Mouse (Mus musculus): ENCODE measurements at regions not wholly inside any gene's neighbourhood (a gene's known extent, or its start where the extent isn't known, plus 50 kb on each side); places are given as distances from the start of the nearest gene placed in this dataset.
A peak's percentile ranks its signal among the peaks of the same experiment; 100 is the strongest.

- TF ChIP-seq POLR2A (IDR thresholded peaks at IDR 0.05; ENCODE audit: borderline replicate concordance, extremely low read depth, insufficient read depth, insufficient read length, poor library complexity, severe bottlenecking) (no peak), CTCF (IDR thresholded peaks at IDR 0.05; ENCODE audit: borderline replicate concordance, extremely low read depth, insufficient read depth, insufficient read length) (no peak)
- no peak for DNase-seq (ENCODE audit: low read depth)
Measured at GRCm38 (mm10) chr10:106058050-106058449, 216.9 kb upstream of the Mettl25 start.

- TF ChIP-seq CTCF (IDR thresholded peaks at IDR 0.05; ENCODE audit: borderline replicate concordance, extremely low read depth, insufficient read depth, insufficient read length) (no peak), POLR2A (IDR thresholded peaks at IDR 0.05; ENCODE audit: borderline replicate concordance, extremely low read depth, insufficient read depth, insufficient read length, poor library complexity, severe bottlenecking) (no peak)
- DNase-seq (ENCODE audit: low read depth): no peak
Measured at GRCm38 (mm10) chr10:106038497-106038896, 197.3 kb upstream of the Mettl25 start.

GRCm38 (mm10) chr10:106038033-106038432 lies 196.9 kb upstream of the Mettl25 start:
- TF ChIP-seq CTCF (IDR thresholded peaks at IDR 0.05; ENCODE audit: borderline replicate concordance, extremely low read depth, insufficient read depth, insufficient read length) (no peak), POLR2A (IDR thresholded peaks at IDR 0.05; ENCODE audit: borderline replicate concordance, extremely low read depth, insufficient read depth, insufficient read length, poor library complexity, severe bottlenecking) (no peak)
- DNase-seq (ENCODE audit: low read depth): no peak

GRCm38 (mm10) chr10:106033416-106033815 lies 192.2 kb upstream of the Mettl25 start:
- DNase-seq (ENCODE audit: low read depth): no peak
- no peak for TF ChIP-seq POLR2A (IDR thresholded peaks at IDR 0.05; ENCODE audit: borderline replicate concordance, extremely low read depth, insufficient read depth, insufficient read length, poor library complexity, severe bottlenecking)
- TF ChIP-seq CTCF (IDR thresholded peaks at IDR 0.05; ENCODE audit: borderline replicate concordance, extremely low read depth, insufficient read depth, insufficient read length): no peak

GRCm38 (mm10) chr10:106024648-106025047 lies 183.5 kb upstream of the Mettl25 start:
- TF ChIP-seq POLR2A (IDR thresholded peaks at IDR 0.05; ENCODE audit: borderline replicate concordance, extremely low read depth, insufficient read depth, insufficient read length, poor library complexity, severe bottlenecking) (no peak), CTCF (IDR thresholded peaks at IDR 0.05; ENCODE audit: borderline replicate concordance, extremely low read depth, insufficient read depth, insufficient read length) (no peak)
- peak; percentile 26 for DNase-seq (ENCODE audit: low read depth)

- DNase-seq (ENCODE audit: low read depth): peak; percentile 28
- no peak for TF ChIP-seq CTCF (IDR thresholded peaks at IDR 0.05; ENCODE audit: borderline replicate concordance, extremely low read depth, insufficient read depth, insufficient read length)
- no peak for TF ChIP-seq POLR2A (IDR thresholded peaks at IDR 0.05; ENCODE audit: borderline replicate concordance, extremely low read depth, insufficient read depth, insufficient read length, poor library complexity, severe bottlenecking)
Measured at GRCm38 (mm10) chr10:106023639-106024215, 182.5 kb upstream of the Mettl25 start.

GRCm38 (mm10) chr10:106015965-106016364 lies 174.8 kb upstream of the Mettl25 start:
- DNase-seq (ENCODE audit: low read depth): no peak
- TF ChIP-seq POLR2A (IDR thresholded peaks at IDR 0.05; ENCODE audit: borderline replicate concordance, extremely low read depth, insufficient read depth, insufficient read length, poor library complexity, severe bottlenecking) (no peak), CTCF (IDR thresholded peaks at IDR 0.05; ENCODE audit: borderline replicate concordance, extremely low read depth, insufficient read depth, insufficient read length) (no peak)

GRCm38 (mm10) chr10:106015436-106015835 lies 174.3 kb upstream of the Mettl25 start:
- no peak for TF ChIP-seq CTCF (IDR thresholded peaks at IDR 0.05; ENCODE audit: borderline replicate concordance, extremely low read depth, insufficient read depth, insufficient read length)
- TF ChIP-seq POLR2A (IDR thresholded peaks at IDR 0.05; ENCODE audit: borderline replicate concordance, extremely low read depth, insufficient read depth, insufficient read length, poor library complexity, severe bottlenecking): no peak
- no peak for DNase-seq (ENCODE audit: low read depth)

- TF ChIP-seq CTCF (IDR thresholded peaks at IDR 0.05; ENCODE audit: borderline replicate concordance, extremely low read depth, insufficient read depth, insufficient read length): no peak
- TF ChIP-seq POLR2A (IDR thresholded peaks at IDR 0.05; ENCODE audit: borderline replicate concordance, extremely low read depth, insufficient read depth, insufficient read length, poor library complexity, severe bottlenecking): no peak
- peak; percentile 59 for DNase-seq (ENCODE audit: low read depth)
Measured at GRCm38 (mm10) chr10:106010131-106010530, 169.0 kb upstream of the Mettl25 start.

- no peak for DNase-seq (ENCODE audit: low read depth)
- TF ChIP-seq POLR2A (IDR thresholded peaks at IDR 0.05; ENCODE audit: borderline replicate concordance, extremely low read depth, insufficient read depth, insufficient read length, poor library complexity, severe bottlenecking): no peak
- no peak for TF ChIP-seq CTCF (IDR thresholded peaks at IDR 0.05; ENCODE audit: borderline replicate concordance, extremely low read depth, insufficient read depth, insufficient read length)
Measured at GRCm38 (mm10) chr10:106007331-106007730, 166.2 kb upstream of the Mettl25 start.

- no peak for DNase-seq (ENCODE audit: low read depth)
- TF ChIP-seq CTCF (IDR thresholded peaks at IDR 0.05; ENCODE audit: borderline replicate concordance, extremely low read depth, insufficient read depth, insufficient read length): no peak
- no peak for TF ChIP-seq POLR2A (IDR thresholded peaks at IDR 0.05; ENCODE audit: borderline replicate concordance, extremely low read depth, insufficient read depth, insufficient read length, poor library complexity, severe bottlenecking)
Measured at GRCm38 (mm10) chr10:106006861-106007260, 165.7 kb upstream of the Mettl25 start.

- TF ChIP-seq CTCF (IDR thresholded peaks at IDR 0.05; ENCODE audit: borderline replicate concordance, extremely low read depth, insufficient read depth, insufficient read length) (no peak), POLR2A (IDR thresholded peaks at IDR 0.05; ENCODE audit: borderline replicate concordance, extremely low read depth, insufficient read depth, insufficient read length, poor library complexity, severe bottlenecking) (no peak)
- no peak for DNase-seq (ENCODE audit: low read depth)
Measured at GRCm38 (mm10) chr10:106006061-106006460, 164.9 kb upstream of the Mettl25 start.
